Mouse (Mus musculus) mouse embryonic stem cell (cell line): ENCODE measurements around the gene Csmd2.
"Not testable (repeated sequence)": the region's sequence is repeated elsewhere in the genome, so short reads cannot be mapped to it uniquely, and the experiment has no call there.

Source experiments
- in situ Hi-C, 2 experiments: fragments of 300-500 bp; cut with MboI; formaldehyde crosslinking; loops; 1 replicate in 1 of 2; 3 replicates in 1 of 2; pipeline ENCODE4 v1.14.3; 2019 to 2020; ENCODE audit warnings: low sequenced_read_pairs in 2 of 2, low pct_unique_long_range_greater_than_20kb in 1 of 2, mixed read lengths in 1 of 2; ENCODE audit not compliant: unreplicated experiment in 1 of 2

Gene Csmd2

GRCm38 (mm10) chr4:128610706-128611105, 623.0 kb downstream of the Csmd2 start:
- in situ Hi-C loops: no loop called here

DNA sequence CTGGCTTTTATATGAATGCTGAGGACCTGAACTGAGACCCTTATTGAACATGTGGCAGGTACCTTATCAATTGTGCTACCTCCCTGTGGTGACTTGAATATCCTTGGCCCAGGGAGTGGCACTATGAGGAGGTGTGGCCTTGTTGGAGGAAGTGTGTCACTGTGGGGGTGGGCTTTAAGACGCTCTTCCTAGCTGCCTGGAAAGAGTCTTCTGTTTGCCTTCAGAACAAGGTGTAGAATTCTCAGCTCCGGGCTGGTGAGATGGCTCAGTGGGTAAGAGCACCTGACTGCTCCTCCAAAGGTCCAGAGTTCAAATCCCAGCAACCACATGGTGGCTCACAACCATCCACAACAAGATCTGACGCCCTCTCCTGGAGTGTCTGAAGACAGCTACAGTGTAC, 624.1 kb downstream of the Csmd2 start:
- in situ Hi-C loops: not testable (repeated sequence)

DNA sequence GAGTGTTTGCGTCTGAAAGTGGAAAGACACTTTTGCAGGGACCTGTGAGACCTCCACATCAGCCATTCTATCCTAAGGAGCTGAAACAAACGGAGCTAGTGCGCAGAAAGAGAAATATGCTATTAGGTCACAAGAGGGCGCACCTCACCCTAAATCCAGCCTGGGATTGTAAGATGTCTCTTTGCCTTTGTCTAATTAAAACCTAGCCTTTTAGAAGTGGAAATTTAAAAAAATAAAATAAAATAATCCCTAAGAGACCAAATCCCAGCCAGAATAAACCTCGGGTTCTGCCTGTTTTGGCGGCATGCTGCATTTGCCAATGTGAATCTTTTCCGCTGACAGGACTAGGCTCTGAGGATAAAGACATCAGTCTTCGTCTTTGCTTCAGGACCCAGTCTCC, 625.7 kb downstream of the Csmd2 start:
- in situ Hi-C loops: no loop called here

DNA sequence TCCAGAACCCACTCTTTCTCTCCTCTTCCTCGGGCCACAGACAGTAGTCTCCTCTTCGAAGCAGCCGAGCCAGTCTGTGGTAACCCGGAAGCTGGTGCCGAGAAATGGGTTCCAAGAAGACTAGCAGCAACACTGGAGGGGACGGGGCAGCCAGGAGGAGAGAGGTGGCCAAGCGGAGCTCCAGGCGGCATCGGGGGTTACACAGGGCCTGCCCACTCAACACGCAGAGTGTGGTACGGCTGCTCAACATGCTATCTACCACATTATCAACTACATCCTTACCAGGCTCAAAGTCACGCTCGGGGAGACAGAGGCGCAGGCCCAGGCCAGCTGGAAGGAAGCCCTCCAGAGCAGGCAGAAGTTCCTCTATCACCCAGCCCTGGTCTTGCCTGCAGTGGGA, 628.1 kb downstream of the Csmd2 start:
- in situ Hi-C loops: no loop called here
